Comparison of ENCODE assay signal across 10 mouse cellular contexts in the genomic region with DNA sequence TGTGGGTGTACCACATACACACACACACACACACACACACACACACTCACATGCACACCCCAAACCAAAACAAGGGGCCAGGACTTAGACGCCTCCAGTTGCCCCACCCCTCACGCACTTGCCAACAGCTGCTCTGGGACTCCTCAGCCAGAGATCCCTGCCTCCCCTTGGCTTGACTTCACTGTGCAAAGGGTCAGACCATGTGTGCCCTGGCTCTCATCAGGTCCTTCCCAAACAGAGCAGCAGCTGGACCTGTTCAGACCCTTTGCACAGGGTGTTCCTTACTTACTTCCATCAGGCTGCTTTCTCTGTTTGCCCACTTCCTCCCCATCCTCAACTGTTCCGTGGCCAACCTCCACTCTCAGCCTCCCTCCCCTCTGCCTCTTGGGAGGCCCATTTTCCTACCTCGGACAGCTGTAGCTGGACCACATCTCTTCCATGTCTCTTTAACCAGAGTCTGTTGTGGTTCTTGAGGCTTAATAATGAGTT. TPM values are rescaled to one million over a fixed set of nuclear protein-coding genes. Genes with fewer than 3 reads are reported as not detected.
DNase-seq lines count a peak whose midpoint lies in the region; ATAC-seq and TF ChIP-seq lines count a peak whose summit lies in the region.
"Had no signal": no experiment of that assay in that cellular context is flagged by ENCODE, and none has a peak within 500 bp of the region (broad histone marks: within the 10 kb centered on the region; RNA-seq: fewer than 3 reads in every experiment).

No protein-coding gene starts in this region.

- no peaks in the 10 kb centered on the region for H3K4me1 ChIP-seq in liver, adult 2 months (ENCODE audit: control insufficient read depth, insufficient read depth, low read length)
- H3K4me1 ChIP-seq in liver, embryonic 12.5 days = no peaks in the 10 kb centered on the region

- no peak for TF ChIP-seq CTCF in liver, adult 2 months (IDR thresholded peaks at IDR 0.05; ENCODE audit: low read depth, low read length)

- H3K27me3 ChIP-seq in liver, adult 2 months (ENCODE audit: control insufficient read depth, insufficient read depth, low read length) = no peaks in the 10 kb centered on the region
- no peaks in the 10 kb centered on the region for H3K27me3 ChIP-seq in liver, embryonic 12.5 days (replicated peaks)

- DNase-seq in liver, adult 2 months (ENCODE audit: extremely low read depth, low read depth, low spot score) = peak; percentile 10
- DNase-seq in gastrocnemius, postnatal 4 days (ENCODE audit: low spot score in 2 of 2) = peak; percentile 57 to 85
- DNase-seq in lung, postnatal 14 days = peak; percentile 69
- DNase-seq in urinary bladder, postnatal 25 days (ENCODE audit: low spot score) = peak; percentile 55
- no peak for DNase-seq in right cerebral cortex, adult 18-20 months
- no peak for DNase-seq in left cerebral cortex, adult 18-20 months (ENCODE audit: low spot score in 2 of 2)
- DNase-seq: layer of hippocampus, adult 9-11 months had no signal

- 66% methylated on average over 4 of the region's 4 CpGs for WGBS in liver, adult 2 months
- WGBS in liver, embryonic 12.5 days (ENCODE audit: insufficient replicate concordance) = 48% methylated on average over 4 of the region's 4 CpGs

- ATAC-seq in liver, embryonic 12.5 days = no peak
- no peak for ATAC-seq in inflammation-experienced regulatory T-cells, adult 6 months

- H3K4me2 ChIP-seq in liver, embryonic 12.5 days = no peak overlapping the region

- H3K79me2 ChIP-seq in liver, adult 2 months (ENCODE audit: control insufficient read depth, insufficient read depth, low read length) = no peaks in the 10 kb centered on the region

- H3K4me3 ChIP-seq in liver, adult 2 months (ENCODE audit: insufficient read depth, low read depth, low read length) = no peak overlapping the region
- H3K4me3 ChIP-seq in liver, embryonic 12.5 days = no peak overlapping the region

- no peaks in the 10 kb centered on the region for H3K36me3 ChIP-seq in liver, adult 2 months (ENCODE audit: control insufficient read depth, insufficient read depth, low read length)
- H3K36me3 ChIP-seq in liver, embryonic 12.5 days = no peaks in the 10 kb centered on the region

- no peak for TF ChIP-seq POLR2A in liver, adult 2 months (IDR thresholded peaks at IDR 0.05; ENCODE audit: extremely low read depth, insufficient read depth, low read length)

- no peaks in the 10 kb centered on the region for H3K9me3 ChIP-seq in liver, embryonic 12.5 days (replicated peaks)

- no peak overlapping the region for H3K9ac ChIP-seq in liver, adult 2 months (ENCODE audit: low read depth, low read length)
- no peak overlapping the region for H3K9ac ChIP-seq in liver, embryonic 12.5 days

- no peak overlapping the region for H3K27ac ChIP-seq in liver, adult 2 months (replicated peaks; ENCODE audit: insufficient read depth, low read depth, low read length)
- no peak overlapping the region for H3K27ac ChIP-seq in liver, embryonic 12.5 days

RNA-seq across cellular contexts. Expression of a gene that starts 42.0 kb away (rescaled TPM):
- 22.6 and 24.1 TPM in 2 replicates for total RNA-seq in liver, adult 2 months (2014; rRNA removed)
- 18.0 and 22.9 TPM in 2 replicates for polyA plus RNA-seq in liver, adult 2 months (2012; rRNA removed)
- 4.1 and 4.4 TPM in 2 replicates for polyA plus RNA-seq in liver, embryonic 12.5 days (2016; fragmentation: Nextera tagmentation; extraction: Ambion mirVana)
- 10 to 100 TPM; 13.1 to 17.0 TPM for total RNA-seq in gastrocnemius, postnatal 4 days (2021)
- total RNA-seq in left cerebral cortex, adult 18-20 months (2021) = 10 to 100 TPM; 30.1 to 33.1 TPM
- polyA plus RNA-seq in inflammation-experienced regulatory T-cells, adult 6 months (2017; shearing (Covaris generic)) = 10 to 100 TPM; 20.1 to 25.4 (median 23.4) TPM

RNA-seq across cellular contexts. Expression of a gene that starts 49.9 kb away (rescaled TPM):
- 2.1 and 3.2 TPM in 2 replicates for total RNA-seq in liver, adult 2 months (2014; rRNA removed)
- 2.2 and 2.6 TPM in 2 replicates for polyA plus RNA-seq in liver, adult 2 months (2012; rRNA removed)
- 5.0 and 5.3 TPM in 2 replicates for polyA plus RNA-seq in liver, embryonic 12.5 days (2016; fragmentation: Nextera tagmentation; extraction: Ambion mirVana)
- total RNA-seq in gastrocnemius, postnatal 4 days (2021) = 1 to 10 TPM; 4.2 to 4.9 TPM
- 1 to 10 TPM; 9.0 to 9.7 TPM for total RNA-seq in left cerebral cortex, adult 18-20 months (2021)
- 1 to 10 TPM; 2.0 to 3.1 (median 2.9) TPM for polyA plus RNA-seq in inflammation-experienced regulatory T-cells, adult 6 months (2017; shearing (Covaris generic))

RNA-seq across cellular contexts. Expression of a gene that starts 54.8 kb away (rescaled TPM):
- total RNA-seq in liver, adult 2 months (2014; rRNA removed) = 0.83 and 1.2 TPM in 2 replicates
- 0.97 and 1.3 TPM in 2 replicates for polyA plus RNA-seq in liver, adult 2 months (2012; rRNA removed)
- polyA plus RNA-seq in liver, embryonic 12.5 days (2016; fragmentation: Nextera tagmentation; extraction: Ambion mirVana) = 1.2 and 1.4 TPM in 2 replicates
- total RNA-seq in gastrocnemius, postnatal 4 days (2021) = 100 to 1,000 TPM in 1 of 2 experiments, 10 to 100 TPM in 1; 97.0 to 102 TPM
- total RNA-seq in left cerebral cortex, adult 18-20 months (2021) = 1 to 10 TPM; 5.0 to 7.4 TPM
- not detected for polyA plus RNA-seq in inflammation-experienced regulatory T-cells, adult 6 months (2017; shearing (Covaris generic))
- total RNA-seq: MEL had no signal

Comparison
In these comparisons a context has a peak if more than half of its experiments do, and no peak if none do; other contexts are left out.
1. DNase-seq: peak in liver, adult 2 months (single experiment), gastrocnemius, postnatal 4 days (2 of 2), lung, postnatal 14 days (single experiment) and urinary bladder, postnatal 25 days (single experiment); none in right cerebral cortex, adult 18-20 months (single experiment) and left cerebral cortex, adult 18-20 months (0 of 2).
2. RNA of a gene that starts 54.8 kb away (total RNA-seq): 97.0 to 102 TPM in gastrocnemius, postnatal 4 days; 5.0 to 7.4 TPM in left cerebral cortex, adult 18-20 months and 0.83 to 1.2 TPM in liver, adult 2 months; every median in the first group is over 10 times any median in the second.